Mouse (Mus musculus) ES-Bruce4 (cell line): ENCODE measurements around the gene Ccnjl. TPM values are rescaled to one million over a fixed set of nuclear protein-coding genes. Genes with fewer than 3 reads are reported as not detected.

Source experiments
- H3K27ac ChIP-seq: 2 replicates; pipeline ENCODE4 v1.5.1; 2012; ENCODE audit warnings: low read length, inconsistent platforms; ENCODE audit not compliant: insufficient read depth
- H3K27me3 ChIP-seq: 2 replicates; pipeline ENCODE4 v1.6.1; 2012; ENCODE audit warnings: mild to moderate bottlenecking, low read length, inconsistent platforms; ENCODE audit not compliant: control insufficient read depth, poor library complexity, insufficient read depth, severe bottlenecking
- H3K36me3 ChIP-seq: 2 replicates; pipeline ENCODE4 v1.6.1; 2012; ENCODE audit warnings: inconsistent platforms, mild to moderate bottlenecking, low read length, moderate library complexity; ENCODE audit not compliant: control insufficient read depth, poor library complexity, insufficient read depth, severe bottlenecking
- H3K4me1 ChIP-seq: one replicate; pipeline ENCODE4 v1.8.1; 2011; ENCODE audit warnings: low read length; ENCODE audit not compliant: control insufficient read depth, insufficient read depth
- H3K4me3 ChIP-seq: 2 replicates; pipeline ENCODE4 v1.5.1; 2011; ENCODE audit warnings: low read depth, mild to moderate bottlenecking, low read length
- H3K9ac ChIP-seq: 2 replicates; pipeline ENCODE4 v1.6.1; 2012; ENCODE audit warnings: low read depth, mild to moderate bottlenecking, inconsistent platforms; ENCODE audit not compliant: poor library complexity, severe bottlenecking
- H3K9me3 ChIP-seq: replicated peaks from 2 replicates; pipeline ENCODE4 v1.6.1; 2012; ENCODE audit warnings: mild to moderate bottlenecking, low read length, inconsistent platforms; ENCODE audit not compliant: control insufficient read depth, poor library complexity, insufficient read depth, severe bottlenecking
- CTCF ChIP-seq: IDR thresholded peaks from one replicate; pipeline ENCODE4 v1.8.1; 2011; ENCODE audit warnings: low read depth, low read length
- EP300 ChIP-seq: IDR thresholded peaks from 2 replicates; pipeline ENCODE4 v1.6.1; 2011; ENCODE audit warnings: low read depth, low read length; ENCODE audit not compliant: insufficient read depth
- POLR2A ChIP-seq: IDR thresholded peaks from one replicate; pipeline ENCODE4 v1.8.1; 2011; ENCODE audit warnings: low read length; ENCODE audit not compliant: insufficient read depth
- polyA plus RNA-seq: library from polyadenylated mRNA; stranded (reverse); fragments of >200 nt; gene quantifications from 2 replicates; pipeline ENCODE4 v1.2.4, GENCODE M21; 2011; ENCODE audit warnings: low read depth; ENCODE audit not compliant: missing spikeins, insufficient read depth, insufficient read length

Ccnjl gene
- polyA plus RNA-seq = 3.8 and 4.9 TPM in 2 replicates

- Histone ChIP-seq H3K36me3 (no peaks in the 10 kb centered on the region), H3K27me3 (no peaks in the 10 kb centered on the region; the same call in 1 of the 2 replicates), H3K27ac (no peak within 1 kb of the TSS), H3K9ac (peak within 1 kb of the TSS; percentile 72), H3K4me3 (peak within 1 kb of the TSS; percentile 64), H3K4me1 (no peaks in the 10 kb centered on the region), H3K9me3 (no peaks in the 10 kb centered on the region)
- no peak for TF ChIP-seq EP300
- TF ChIP-seq CTCF = peak; percentile 27
Observed at GRCm38 (mm10) chr11:43528683-43529499, at the start of gene Ccnjl. Gene Ccnjl (plus strand): TSS chr11:43528784.

GRCm38 (mm10) chr11:43479376-43479775, 49.2 kb upstream of the Ccnjl start:
- no peaks in the 10 kb centered on the region for H3K27me3 ChIP-seq
- no peaks in the 10 kb centered on the region for H3K4me1 ChIP-seq
- H3K9me3 ChIP-seq = no peaks in the 10 kb centered on the region
- H3K9ac ChIP-seq = no peak overlapping the region
- no peak for TF ChIP-seq EP300
- no peak for TF ChIP-seq POLR2A
- no peak for TF ChIP-seq CTCF
- no peak overlapping the region for H3K4me3 ChIP-seq
- no peak overlapping the region for H3K27ac ChIP-seq
- no peaks in the 10 kb centered on the region for H3K36me3 ChIP-seq

GRCm38 (mm10) chr11:43480561-43480960, 48.0 kb upstream of the Ccnjl start:
- Histone ChIP-seq H3K4me3 (no peak overlapping the region), H3K36me3 (no peaks in the 10 kb centered on the region), H3K9me3 (no peaks in the 10 kb centered on the region), H3K27me3 (no peaks in the 10 kb centered on the region), H3K27ac (no peak overlapping the region), H3K9ac (no peak overlapping the region), H3K4me1 (no peaks in the 10 kb centered on the region)
- no peak for TF ChIP-seq EP300
- TF ChIP-seq CTCF = no peak

- H3K27ac ChIP-seq = no peak overlapping the region
- TF ChIP-seq CTCF (no peak), POLR2A (no peak)
- no peaks in the 10 kb centered on the region for H3K27me3 ChIP-seq
- no peaks in the 10 kb centered on the region for H3K4me1 ChIP-seq
- H3K9me3 ChIP-seq = no peaks in the 10 kb centered on the region
- no peak overlapping the region for H3K9ac ChIP-seq
- H3K36me3 ChIP-seq = no peaks in the 10 kb centered on the region
- no peak overlapping the region for H3K4me3 ChIP-seq
Observed at GRCm38 (mm10) chr11:43481672-43482522, 46.7 kb upstream of the Ccnjl start.

- H3K27me3 ChIP-seq = no peaks in the 10 kb centered on the region
- H3K36me3 ChIP-seq = no peaks in the 10 kb centered on the region
- H3K4me3 ChIP-seq = no peak overlapping the region
- H3K9me3 ChIP-seq = no peaks in the 10 kb centered on the region
- TF ChIP-seq EP300 = no peak
- TF ChIP-seq POLR2A = no peak
- no peaks in the 10 kb centered on the region for H3K4me1 ChIP-seq
- no peak overlapping the region for H3K27ac ChIP-seq
- no peak overlapping the region for H3K9ac ChIP-seq
Observed at GRCm38 (mm10) chr11:43483122-43483792, 45.3 kb upstream of the Ccnjl start.

- H3K27ac ChIP-seq = no peak overlapping the region
- no peaks in the 10 kb centered on the region for H3K4me1 ChIP-seq
- H3K36me3 ChIP-seq = no peaks in the 10 kb centered on the region
- no peaks in the 10 kb centered on the region for H3K9me3 ChIP-seq
- H3K9ac ChIP-seq = no peak overlapping the region
- H3K4me3 ChIP-seq = no peak overlapping the region
- no peaks in the 10 kb centered on the region for H3K27me3 ChIP-seq
- no peak for TF ChIP-seq CTCF
- TF ChIP-seq EP300 = no peak
- TF ChIP-seq POLR2A = no peak
Observed at GRCm38 (mm10) chr11:43484057-43484456, 44.5 kb upstream of the Ccnjl start.
